Mouse (Mus musculus) left cerebral cortex, adult 18-20 months (tissue): ENCODE results near the gene Olfr955. TPM values are rescaled to one million over a fixed set of nuclear protein-coding genes. Genes with fewer than 3 reads are reported as not detected.

Source experiments
- DNase-seq, 2 experiments: peaks; one replicate each; pipeline ENCODE4 v3.0.0; 2021 to 2022; ENCODE audit warnings: low spot score in 2 of 2, mixed read lengths in 1 of 2
- long read RNA-seq, 2 experiments: library from polyadenylated mRNA; stranded (forward); transcript quantifications; one replicate each; pipeline ENCODE4 v2.0.0; 2021
- total RNA-seq, 2 experiments: library from RNA; stranded (reverse); gene quantifications; 2 replicates each; pipeline ENCODE4 v1.2.3; 2021

Olfr955 gene
- not detected for total RNA-seq
- long read RNA-seq, experiment 1 = 0 reads
- long read RNA-seq, experiment 2 = 0 reads

DNA sequence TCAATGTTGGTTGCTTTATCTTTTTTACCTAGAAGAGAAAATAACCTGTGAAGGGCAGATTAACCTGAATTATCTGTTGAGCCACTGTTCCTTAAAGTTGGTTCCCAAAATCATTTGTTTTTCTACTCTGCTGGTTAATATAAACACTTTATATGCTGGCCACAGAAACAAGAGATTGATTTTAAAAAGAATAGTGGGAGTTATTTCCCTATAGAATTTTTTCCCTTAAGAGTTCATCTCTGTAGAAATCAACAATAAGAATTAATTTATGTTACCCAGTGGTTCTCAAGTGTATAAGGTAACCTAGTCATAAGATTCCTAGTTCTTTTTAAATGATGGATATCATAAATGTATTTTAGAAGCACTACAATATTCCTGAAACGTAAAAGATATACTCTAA lies at the start of gene Olfr955:
TSS of gene Olfr955 (minus strand) at position 101 of the 400 bp plus-strand sequence.
- DNase-seq = no peak

DNA sequence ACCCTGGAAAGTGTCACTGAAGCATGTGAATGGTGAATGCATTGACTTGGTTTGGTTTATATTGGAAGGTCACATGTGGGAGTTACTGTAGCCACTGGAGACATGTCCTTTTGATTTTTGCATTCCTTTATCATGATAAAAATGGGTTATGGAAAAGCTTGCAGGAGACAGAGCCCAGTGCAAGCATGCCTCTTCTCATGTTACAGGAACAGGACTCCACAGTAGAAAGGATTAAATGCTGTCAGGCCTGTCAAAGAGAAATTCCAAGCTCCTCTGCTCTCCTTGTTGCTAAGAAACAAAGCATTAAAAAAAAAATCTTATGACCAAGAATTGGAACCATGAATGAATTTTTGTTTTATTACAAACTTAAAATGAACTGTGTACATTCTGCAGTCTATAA lies 46.9 kb upstream of the Olfr955 start:
- no peak for DNase-seq

DNA sequence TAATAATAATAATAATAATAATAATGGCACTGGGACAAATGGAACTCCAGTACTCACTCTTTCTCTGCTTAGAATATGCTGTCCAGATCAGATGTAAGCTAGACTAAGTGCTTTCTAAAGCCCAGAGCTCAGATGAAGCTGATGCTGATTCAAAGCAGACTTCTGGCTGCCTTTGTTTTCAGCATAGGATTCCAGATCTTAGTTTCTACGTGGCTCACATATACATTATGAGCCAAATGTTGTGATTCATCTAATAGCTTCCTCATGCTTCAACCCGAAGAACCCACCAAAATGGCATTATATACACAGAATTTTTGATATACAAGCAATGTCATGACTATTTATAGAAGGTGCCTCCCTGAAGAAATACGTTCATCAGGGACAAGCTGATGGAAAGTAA lies 43.8 kb upstream of the Olfr955 start, which contains the start of gene Olfr957:
TSS of gene Olfr957 (minus strand) at position 279 of the 400 bp plus-strand sequence.
- no peak for DNase-seq

DNA sequence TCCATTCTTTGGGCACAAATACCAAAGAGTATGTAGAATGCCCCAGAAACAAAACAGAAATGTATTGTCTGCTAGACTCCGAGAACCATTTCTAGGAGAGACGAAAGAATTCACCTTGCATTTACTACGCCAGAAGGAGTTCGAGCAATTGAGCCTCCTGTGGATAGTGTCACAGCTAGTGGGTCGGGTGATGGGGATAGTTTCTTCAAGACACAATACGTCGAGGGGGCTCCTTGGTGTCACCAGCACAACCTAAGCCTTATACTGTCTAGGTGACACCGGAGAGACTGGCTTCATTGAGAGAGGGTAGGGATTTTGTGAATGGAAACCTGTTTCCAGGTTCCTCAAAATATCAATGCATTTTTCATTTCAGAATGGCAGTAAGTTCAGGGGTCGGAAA lies 37.7 kb upstream of the Olfr955 start:
- no peak for DNase-seq

DNA sequence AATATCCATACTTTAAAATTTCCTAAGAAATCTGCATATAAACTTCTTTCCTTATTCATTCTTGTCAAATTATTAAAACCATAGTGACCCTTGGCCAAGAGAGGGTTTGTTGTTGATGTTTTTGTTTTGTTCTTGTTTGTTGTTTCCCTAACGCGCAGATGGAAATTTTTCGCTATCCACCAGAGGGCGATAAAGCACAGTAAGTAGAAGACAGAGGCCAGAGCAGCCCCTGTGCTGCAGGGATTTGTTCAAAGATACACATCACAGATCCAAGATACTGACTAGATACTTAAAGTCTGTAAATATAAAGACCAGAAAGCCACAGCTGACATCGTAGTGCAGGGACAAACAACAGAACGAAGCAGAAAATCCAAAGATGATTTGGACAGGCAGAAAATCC lies 37.3 kb upstream of the Olfr955 start:
- DNase-seq = peak; percentile 49 to 74

DNA sequence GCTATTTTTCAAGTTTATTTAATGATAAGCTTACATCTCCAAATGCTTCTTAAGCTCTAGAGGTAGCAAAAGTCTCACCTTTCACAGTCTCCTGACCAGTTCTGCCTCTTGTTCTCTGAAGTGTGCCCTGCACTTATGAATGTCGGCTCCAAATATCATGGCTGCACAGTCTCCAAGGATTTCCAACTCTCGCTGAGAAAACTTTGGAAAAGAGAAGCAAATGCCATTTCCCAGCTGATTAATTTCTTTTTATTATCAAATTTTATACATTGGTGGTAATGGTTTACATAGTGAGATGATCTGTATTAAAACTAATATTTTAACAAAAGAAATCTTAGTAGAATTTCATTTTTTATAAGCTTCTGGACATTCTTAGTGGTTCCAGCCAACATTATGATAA lies 22.2 kb upstream of the Olfr955 start, which contains the start of gene Olfr44:
TSS of gene Olfr44 (minus strand) at position 101 of the 400 bp plus-strand sequence.
- DNase-seq = no peak

DNA sequence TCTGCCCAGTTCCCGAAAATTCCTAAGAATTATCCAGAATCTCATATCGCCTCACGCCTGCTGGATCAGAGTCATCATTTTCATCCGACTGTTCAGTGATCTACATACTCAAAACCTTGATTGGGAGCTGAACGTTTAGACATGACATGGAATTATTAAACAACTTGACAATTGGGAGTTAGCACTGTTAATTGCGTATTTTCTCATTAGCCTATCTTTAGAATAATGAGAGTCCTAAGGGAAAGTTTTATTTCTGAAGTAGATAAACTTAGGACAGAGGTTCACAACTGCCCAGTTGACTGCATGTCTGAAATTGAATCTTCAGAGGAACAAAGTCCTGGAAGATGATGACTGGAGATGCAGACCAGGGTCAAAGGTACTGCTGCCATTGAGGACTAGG lies 15.3 kb downstream of the Olfr955 start, which contains the start of gene Olfr954:
TSS of gene Olfr954 (plus strand) at position 301 of the 400 bp plus-strand sequence.
- no peak for DNase-seq

DNA sequence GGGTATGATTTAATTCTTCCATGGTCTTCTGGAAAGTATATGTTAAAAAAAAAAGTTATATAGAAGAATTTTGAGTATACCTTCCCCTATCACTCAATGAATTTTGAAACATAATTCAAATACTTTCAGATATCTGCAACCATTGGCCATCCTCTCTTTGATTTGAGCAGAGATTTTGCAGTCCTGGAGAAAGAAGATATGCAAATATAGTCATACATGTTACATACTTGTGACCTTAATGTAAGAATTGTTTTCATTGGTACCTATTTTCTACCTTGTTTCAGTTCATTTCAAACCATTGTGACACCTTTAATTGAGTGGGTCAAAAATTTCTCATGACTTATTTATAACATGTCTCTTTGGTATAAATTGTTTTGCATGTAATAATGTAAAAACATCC lies 44.7 kb downstream of the Olfr955 start, which contains the start of gene Olfr952:
TSS of gene Olfr952 (minus strand) at position 101 of the 400 bp plus-strand sequence.
- no peak for DNase-seq

Other genes starting within 250 kb of the Olfr955 start
- not detected for gene Olfr1537, start 221.9 kb downstream of the Olfr955 start, total RNA-seq
- gene Olfr945, start 195.1 kb downstream of the Olfr955 start, total RNA-seq = not detected
- not detected for gene Olfr948, start 145.9 kb downstream of the Olfr955 start, total RNA-seq
- not detected for gene Olfr951, start 84.5 kb downstream of the Olfr955 start, total RNA-seq
- gene Olfr952, start 44.8 kb downstream of the Olfr955 start, total RNA-seq = not detected
- gene Olfr954, start 15.2 kb downstream of the Olfr955 start, total RNA-seq = not detected
- not detected for gene Olfr44, start 22.1 kb upstream of the Olfr955 start, total RNA-seq
- not detected for gene Olfr957, start 43.9 kb upstream of the Olfr955 start, total RNA-seq
- gene Olfr958, start 82.1 kb upstream of the Olfr955 start, total RNA-seq = not detected
- gene Olfr959, start 103.6 kb upstream of the Olfr955 start, total RNA-seq = not detected
- 1 to 10 TPM; 3.9 to 6.2 TPM for gene AW551984, start 132.5 kb upstream of the Olfr955 start, total RNA-seq
- not detected for gene Olfr148, start 138.7 kb upstream of the Olfr955 start, total RNA-seq
- gene Olfr960, start 149.4 kb upstream of the Olfr955 start, total RNA-seq = not detected
- gene Olfr961, start 173.1 kb upstream of the Olfr955 start, total RNA-seq = not detected
- gene Olfr963, start 195.3 kb upstream of the Olfr955 start, total RNA-seq = not detected
- not detected for gene Olfr149, start 235.2 kb upstream of the Olfr955 start, total RNA-seq
- not detected for gene Olfr965, start 239.4 kb upstream of the Olfr955 start, total RNA-seq